Mouse (Mus musculus): ENCODE measurements around the gene Ms4a13.

- no peak for TF ChIP-seq CTCF (IDR thresholded peaks at IDR 0.05 in 2 of 3, conservative IDR thresholded peaks at IDR 0.05 in 1 of 3; ENCODE audit: control insufficient read depth in 1 of 3, insufficient read depth in 1 of 3, low read depth in 2 of 3, low read length in 3 of 3, poor library complexity in 1 of 3, severe bottlenecking in 1 of 3)
- no peak for TF ChIP-seq CHD1 (IDR thresholded peaks at IDR 0.05; ENCODE audit: low read depth, low read length)
- no peak for TF ChIP-seq USF2 (IDR thresholded peaks at IDR 0.05; ENCODE audit: borderline replicate concordance in 1 of 2, insufficient read depth in 1 of 2, low read depth in 1 of 2, low read length in 2 of 2)
- TF ChIP-seq POLR2A (IDR thresholded peaks at IDR 0.05; ENCODE audit: control insufficient read depth in 1 of 2, insufficient read depth in 1 of 2, low read depth in 1 of 2, low read length in 2 of 2, poor library complexity in 1 of 2): no peak
- no peak for TF ChIP-seq GATA1 (IDR thresholded peaks at IDR 0.05; ENCODE audit: low read depth, low read length)
- no peak for TF ChIP-seq POLR2AphosphoS5 (IDR thresholded peaks at IDR 0.05; ENCODE audit: borderline replicate concordance, low read depth, low read length)
Observed at GRCm38 (mm10) chr19:11232348-11232747, 35.8 kb upstream of the Ms4a13 start, which contains the start of gene Ms4a12.

Measured in MEL (cell line).